Mouse (Mus musculus) midbrain, embryonic 13.5 days (tissue): Measurements from ENCODE around the gene Sparc. TPM values are rescaled to one million over a fixed set of nuclear protein-coding genes. Genes with fewer than 3 reads are reported as not detected.
A peak's percentile ranks its signal among the peaks of the same experiment; 100 is the strongest.
"Not testable (repeated sequence)": the region's sequence is repeated elsewhere in the genome, so short reads cannot be mapped to it uniquely, and the experiment has no call there.

ENCODE experiments used
- ATAC-seq: fragments of 200-750 bp; cut with Nextera tagmentation; 2 replicates; pipeline ENCODE4 v1.8.0; 2017; ENCODE audit warnings: mild to moderate bottlenecking, moderate TSS enrichment, moderate library complexity
- H3K27ac ChIP-seq: fragments of 300-500 bp; sonication (generic); 2 replicates; pipeline ENCODE4 v1.5.1; 2015; ENCODE audit warnings: inconsistent platforms, mild to moderate bottlenecking, moderate library complexity
- H3K27me3 ChIP-seq: fragments of 300-500 bp; sonication (generic); 2 replicates; pipeline ENCODE4 v1.6.1; 2015; ENCODE audit warnings: mild to moderate bottlenecking, inconsistent platforms
- H3K36me3 ChIP-seq: fragments of 300-500 bp; sonication (generic); 2 replicates; pipeline ENCODE4 v1.6.1; 2015; ENCODE audit warnings: mild to moderate bottlenecking, inconsistent platforms
- H3K4me1 ChIP-seq: fragments of 300-500 bp; sonication (generic); replicated peaks from 2 replicates; pipeline ENCODE4 v1.6.1; 2015; ENCODE audit warnings: inconsistent platforms
- H3K4me2 ChIP-seq: fragments of 300-500 bp; sonication (generic); replicated peaks from 2 replicates; pipeline ENCODE4 v1.6.1; 2015; ENCODE audit warnings: moderate library complexity, mild to moderate bottlenecking, inconsistent platforms
- H3K4me3 ChIP-seq: fragments of 300-500 bp; sonication (generic); replicated peaks from 2 replicates; pipeline ENCODE4 v1.5.1; 2015; ENCODE audit warnings: mild to moderate bottlenecking, inconsistent platforms
- H3K9ac ChIP-seq: fragments of 300-500 bp; sonication (generic); replicated peaks from 2 replicates; pipeline ENCODE4 v1.6.1; 2015; ENCODE audit warnings: mild to moderate bottlenecking, inconsistent platforms
- H3K9me3 ChIP-seq: fragments of 300-500 bp; sonication (generic); 2 replicates; pipeline ENCODE4 v1.6.1; 2016; ENCODE audit warnings: mild to moderate bottlenecking, inconsistent platforms
- WGBS: fragments of 180-500 bp; shearing (Covaris S2); methylation state at CpG from one replicate; pipeline ENCODE4 v1.1.7; 2015; 5-methylcytosine and 5-hydroxymethylcytosine counted together
- polyA plus RNA-seq: library from polyadenylated mRNA; unstranded; fragments of >200 nt; fragmentation: Nextera tagmentation; extraction: Ambion mirVana; gene quantifications from 2 replicates; pipeline ENCODE4 v1.2.1, GENCODE M21; 2015

The Sparc gene
- polyA plus RNA-seq, 1 experiment from 2014 or later = 417 TPM

- Histone ChIP-seq H3K36me3 (no peaks in the 10 kb centered on the region), H3K27me3 (peaks cover 4% of the 10 kb centered on the region; the same call in 1 of the 2 replicates), H3K27ac (no peak overlapping the region), H3K4me1 (peaks cover 18% of the 10 kb centered on the region), H3K4me3 (no peak overlapping the region), H3K9me3 (no peaks in the 10 kb centered on the region), H3K9ac (no peak overlapping the region), H3K4me2 (no peak overlapping the region)
- no peak for ATAC-seq
- 93% methylated on average over 2 of the region's 2 CpGs for WGBS
Observed at GRCm38 (mm10) chr11:55429973-55430372, 7.0 kb upstream of the Sparc start.

DNA sequence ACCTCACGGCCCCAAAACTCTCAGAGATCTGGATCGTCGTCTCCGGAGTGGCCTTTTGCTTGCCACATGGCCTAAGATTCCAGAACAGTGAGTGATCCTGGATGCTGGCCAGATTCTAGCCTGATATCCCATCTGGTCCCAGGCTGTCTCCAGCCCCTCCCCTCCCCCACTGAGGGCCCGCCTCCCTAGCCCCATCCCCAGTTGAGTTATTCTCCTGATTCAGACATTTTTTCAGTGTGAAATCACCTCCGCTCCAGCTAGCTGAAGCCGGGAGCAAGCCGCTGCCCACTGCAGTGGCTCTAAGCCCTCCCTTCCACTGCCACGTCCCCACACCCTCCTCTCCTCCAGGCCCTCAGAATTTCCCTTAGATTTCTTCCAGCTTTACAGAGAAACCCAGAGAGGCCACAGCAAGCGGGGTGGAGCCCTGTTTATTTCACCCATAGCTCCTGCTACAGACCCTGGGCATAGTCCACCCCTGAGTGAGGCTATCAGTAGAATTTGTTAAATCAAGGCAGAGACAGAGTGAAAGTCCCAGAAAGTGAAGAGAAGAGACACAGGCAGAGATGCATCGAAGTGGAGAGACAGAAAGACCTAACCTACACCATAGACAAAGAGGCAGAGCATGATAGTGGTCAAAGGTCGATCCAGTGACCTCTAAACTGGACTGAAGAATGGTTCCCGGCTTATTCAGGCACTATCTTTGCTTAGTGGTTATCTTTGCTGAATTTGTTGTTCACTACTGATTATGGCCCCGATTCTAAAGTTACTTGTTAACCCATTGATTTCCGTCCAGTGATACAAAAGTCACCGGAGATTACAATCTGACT lies 5.4 kb upstream of the Sparc start:
- ATAC-seq = peak; percentile 53
- no peaks in the 10 kb centered on the region for H3K9me3 ChIP-seq
- no peak overlapping the region for H3K4me2 ChIP-seq
- H3K27ac ChIP-seq = peak overlapping the region; percentile 54; the same call in 1 of the 2 replicates
- no peak overlapping the region for H3K4me3 ChIP-seq
- 32% methylated on average over 16 of the region's 16 CpGs for WGBS
- no peak overlapping the region for H3K9ac ChIP-seq
- H3K4me1 ChIP-seq = peaks cover 33% of the 10 kb centered on the region
- no peaks in the 10 kb centered on the region for H3K36me3 ChIP-seq
- H3K27me3 ChIP-seq = peaks cover 4% of the 10 kb centered on the region; the same call in 1 of the 2 replicates

DNA sequence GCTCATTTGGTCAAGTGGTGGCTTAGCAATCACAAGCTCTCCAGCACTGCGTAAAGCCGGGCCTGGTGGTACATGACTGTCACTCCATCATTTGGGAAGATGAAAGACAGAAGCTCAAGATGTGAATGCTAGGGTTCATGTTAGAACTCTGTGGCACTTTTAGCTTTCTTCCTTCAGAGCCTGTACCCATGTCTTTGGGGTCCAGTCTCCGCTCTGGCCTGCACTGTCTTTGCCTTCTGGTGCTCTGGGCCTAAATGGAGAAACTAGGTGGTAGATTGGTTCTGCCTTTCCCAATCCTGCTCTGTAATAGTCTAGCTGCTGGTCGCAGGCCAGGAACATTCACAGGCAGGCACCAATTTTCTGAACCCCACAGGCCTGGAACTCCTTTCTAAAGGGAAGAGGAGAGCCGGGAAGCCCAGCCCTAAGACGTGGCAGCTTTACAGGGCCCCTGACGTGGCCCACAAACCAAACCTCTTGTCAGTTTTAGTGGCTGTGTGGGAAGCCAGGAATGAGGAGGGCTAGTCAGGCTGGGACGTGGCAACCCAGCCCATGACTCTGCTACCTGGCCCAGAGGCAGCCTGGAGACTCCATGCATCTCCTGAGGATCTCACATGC lies 1.9 kb upstream of the Sparc start:
- ATAC-seq = no peak
- H3K4me3 ChIP-seq = no peak overlapping the region
- H3K27me3 ChIP-seq = peaks cover 4% of the 10 kb centered on the region; the same call in 1 of the 2 replicates
- no peak overlapping the region for H3K9ac ChIP-seq
- no peaks in the 10 kb centered on the region for H3K9me3 ChIP-seq
- WGBS = 73% methylated on average over 8 of the region's 8 CpGs
- no peak overlapping the region for H3K4me2 ChIP-seq
- H3K27ac ChIP-seq = peak overlapping the region; percentile 76; the same call in 1 of the 2 replicates
- no peaks in the 10 kb centered on the region for H3K36me3 ChIP-seq
- H3K4me1 ChIP-seq = peaks cover 42% of the 10 kb centered on the region

GRCm38 (mm10) chr11:55423756-55424155 lies 773 bp upstream of the Sparc start:
- no peak overlapping the region for H3K9ac ChIP-seq
- H3K4me1 ChIP-seq = peaks cover 53% of the 10 kb centered on the region
- no peak overlapping the region for H3K4me2 ChIP-seq
- 8% methylated on average over 4 of the region's 4 CpGs for WGBS
- H3K9me3 ChIP-seq = no peaks in the 10 kb centered on the region
- H3K27ac ChIP-seq = peak overlapping the region; percentile 76
- H3K27me3 ChIP-seq = peaks cover 4% of the 10 kb centered on the region; the same call in 1 of the 2 replicates
- H3K36me3 ChIP-seq = no peaks in the 10 kb centered on the region
- H3K4me3 ChIP-seq = no peak overlapping the region
- ATAC-seq = peak; percentile 85

GRCm38 (mm10) chr11:55419678-55420307 lies 3.2 kb downstream of the Sparc start:
- H3K9ac ChIP-seq = peak overlapping the region; percentile 58
- H3K36me3 ChIP-seq = no peaks in the 10 kb centered on the region
- ATAC-seq = peak; percentile 81
- H3K4me3 ChIP-seq = peak overlapping the region; percentile 36
- peak overlapping the region; percentile 78 for H3K27ac ChIP-seq
- WGBS = 7% methylated on average over 9 of the region's 9 CpGs
- H3K27me3 ChIP-seq = no peaks in the 10 kb centered on the region
- H3K4me2 ChIP-seq = peak overlapping the region; percentile 56
- H3K4me1 ChIP-seq = peaks cover 50% of the 10 kb centered on the region
- H3K9me3 ChIP-seq = no peaks in the 10 kb centered on the region

GRCm38 (mm10) chr11:55419296-55419677 lies 3.7 kb downstream of the Sparc start:
- peaks cover 44% of the 10 kb centered on the region for H3K4me1 ChIP-seq
- H3K9me3 ChIP-seq = no peaks in the 10 kb centered on the region
- peak overlapping the region; percentile 36 for H3K4me3 ChIP-seq
- no peak for ATAC-seq
- no peaks in the 10 kb centered on the region for H3K36me3 ChIP-seq
- peak overlapping the region; percentile 56 for H3K4me2 ChIP-seq
- no peaks in the 10 kb centered on the region for H3K27me3 ChIP-seq
- H3K27ac ChIP-seq = peak overlapping the region; percentile 78
- H3K9ac ChIP-seq = peak overlapping the region; percentile 58
- WGBS = 0% methylated on average over 4 of the region's 4 CpGs

DNA sequence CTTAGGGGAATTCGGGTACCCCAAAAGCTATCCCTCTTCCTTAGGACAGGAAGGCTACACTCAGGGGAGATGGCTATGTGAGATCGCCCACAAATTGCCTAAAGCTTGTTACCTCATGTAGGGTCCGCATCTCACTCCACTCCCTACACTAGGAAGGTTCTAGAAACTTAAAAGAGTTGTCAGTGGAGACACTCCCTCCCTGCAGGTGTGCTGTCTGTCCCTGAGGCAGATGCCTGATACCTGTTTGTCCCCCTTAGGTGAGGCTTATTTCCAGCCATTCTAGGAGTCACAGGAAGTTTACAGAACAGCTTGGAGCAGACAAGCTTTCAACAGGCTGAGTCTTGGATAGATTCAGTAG lies 4.3 kb downstream of the Sparc start:
- H3K9me3 ChIP-seq = no peaks in the 10 kb centered on the region
- H3K4me3 ChIP-seq = peak overlapping the region; percentile 36
- peak overlapping the region; percentile 56 for H3K4me2 ChIP-seq
- 10% methylated on average over 3 of the region's 3 CpGs for WGBS
- peaks cover 38% of the 10 kb centered on the region for H3K4me1 ChIP-seq
- no peaks in the 10 kb centered on the region for H3K36me3 ChIP-seq
- no peak for ATAC-seq
- H3K27ac ChIP-seq = peak overlapping the region; percentile 78; the same call in 1 of the 2 replicates
- no peaks in the 10 kb centered on the region for H3K27me3 ChIP-seq
- H3K9ac ChIP-seq = peak overlapping the region; percentile 58; the same call in 1 of the 2 replicates

DNA sequence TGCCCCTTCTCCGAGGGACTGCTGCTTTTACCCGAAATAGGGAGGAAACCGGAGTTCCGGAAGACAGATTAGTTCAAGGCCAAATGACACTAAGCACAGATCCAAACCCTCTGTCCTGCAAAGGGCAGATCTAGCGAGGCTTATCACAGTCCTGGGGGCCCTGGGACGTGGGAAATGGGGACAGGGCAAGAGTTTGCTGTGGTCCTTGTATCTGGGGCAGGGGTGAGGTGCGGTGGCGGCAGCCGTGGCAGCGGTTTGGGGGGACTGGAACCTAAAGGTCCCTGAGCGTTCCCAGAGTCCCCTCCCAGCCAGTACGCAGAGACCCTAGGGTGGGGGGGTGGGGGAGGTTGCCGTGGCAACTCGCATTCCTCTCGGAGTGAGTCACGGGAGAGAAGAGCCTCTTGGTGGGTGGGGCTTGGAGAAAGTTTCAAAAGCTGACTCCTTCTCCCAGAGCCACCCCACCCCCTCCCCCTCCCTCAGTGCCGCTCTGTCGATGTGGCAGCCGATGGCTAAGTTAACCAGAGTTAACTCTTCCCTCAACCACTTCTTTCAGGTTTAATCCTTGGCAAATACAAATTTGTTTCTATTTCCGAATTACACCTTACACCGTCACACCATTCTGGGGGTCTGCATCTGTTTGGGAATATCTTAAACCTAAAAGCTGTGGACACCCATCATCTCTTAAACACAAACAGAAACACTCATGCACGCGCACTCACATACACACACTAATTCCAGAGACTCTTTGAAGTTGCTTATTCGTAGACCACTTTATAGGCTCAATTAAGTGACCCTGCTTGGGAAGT lies 4.9 kb downstream of the Sparc start:
- Histone ChIP-seq H3K4me2 (peak overlapping the region; percentile 56), H3K4me1 (peaks cover 34% of the 10 kb centered on the region), H3K27me3 (no peaks in the 10 kb centered on the region), H3K9ac (peak overlapping the region; percentile 56), H3K27ac (peak overlapping the region; percentile 44; the same call in 1 of the 2 replicates), H3K9me3 (no peaks in the 10 kb centered on the region), H3K4me3 (peak overlapping the region; percentile 36), H3K36me3 (no peaks in the 10 kb centered on the region)
- peak; percentile 65 for ATAC-seq
- under 1% methylated on average over 24 of the region's 24 CpGs for WGBS

GRCm38 (mm10) chr11:55416609-55417265 lies 6.2 kb downstream of the Sparc start:
- peaks cover 32% of the 10 kb centered on the region for H3K4me1 ChIP-seq
- no peaks in the 10 kb centered on the region for H3K27me3 ChIP-seq
- H3K9me3 ChIP-seq = no peaks in the 10 kb centered on the region
- H3K27ac ChIP-seq = no peak overlapping the region
- no peak overlapping the region for H3K9ac ChIP-seq
- no peak overlapping the region for H3K4me3 ChIP-seq
- no peaks in the 10 kb centered on the region for H3K36me3 ChIP-seq
- WGBS = 78% methylated on average over 6 of the region's 6 CpGs
- H3K4me2 ChIP-seq = no peak overlapping the region; the same call in 1 of the 2 replicates
- no peak for ATAC-seq

- not testable (repeated sequence) for ATAC-seq, H3K27ac ChIP-seq, H3K9ac ChIP-seq, H3K9me3 ChIP-seq, H3K4me2 ChIP-seq, H3K27me3 ChIP-seq, H3K4me3 ChIP-seq, H3K36me3 ChIP-seq
- WGBS = 98% methylated on average over 6 of the region's 6 CpGs
- peaks cover 32% of the 10 kb centered on the region for H3K4me1 ChIP-seq
Observed at GRCm38 (mm10) chr11:55415731-55416130, 7.3 kb downstream of the Sparc start.

DNA sequence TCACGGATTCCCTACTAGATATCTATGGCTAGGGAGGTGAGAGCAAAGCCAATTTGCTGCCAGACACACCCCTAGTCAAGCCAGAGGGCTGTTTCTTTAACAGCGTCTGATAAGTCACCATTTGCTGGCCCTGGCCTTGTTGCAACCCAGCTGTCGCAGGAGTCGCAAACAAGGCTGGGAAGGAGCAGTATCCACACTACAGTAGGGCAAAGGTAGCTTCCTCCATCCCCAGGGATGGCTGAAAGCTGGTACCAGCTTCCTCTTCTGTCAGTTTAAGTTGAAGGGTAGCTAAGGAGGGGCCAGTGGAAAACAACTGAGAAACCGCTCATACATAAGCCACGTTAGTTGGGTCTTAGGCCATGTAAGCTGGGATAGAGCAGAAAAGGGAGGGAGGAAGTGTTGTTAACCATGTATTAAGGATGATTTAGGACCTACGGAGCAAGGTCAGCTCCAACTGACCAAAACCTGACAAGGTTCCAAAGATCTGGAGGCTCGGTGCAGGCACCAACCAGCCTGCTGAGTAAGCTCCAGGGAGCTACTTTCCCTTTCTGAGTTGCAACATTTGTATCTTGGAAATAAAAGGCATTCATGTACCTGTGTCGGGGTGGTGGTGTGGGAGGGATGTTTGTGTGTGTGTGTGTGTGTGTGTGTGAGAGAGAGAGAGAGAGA lies 7.8 kb downstream of the Sparc start:
- Histone ChIP-seq H3K9me3 (no peaks in the 10 kb centered on the region), H3K4me3 (no peak overlapping the region), H3K4me2 (no peak overlapping the region), H3K36me3 (no peaks in the 10 kb centered on the region), H3K27ac (no peak overlapping the region), H3K27me3 (no peaks in the 10 kb centered on the region), H3K4me1 (peaks cover 30% of the 10 kb centered on the region), H3K9ac (no peak overlapping the region)
- no peak for ATAC-seq
- 84% methylated on average over 9 of the region's 9 CpGs for WGBS
